Mouse (Mus musculus): ENCODE measurements around the gene Rbp1. TPM values are rescaled to one million over a fixed set of nuclear protein-coding genes. Genes with fewer than 3 reads are reported as not detected.

Rbp1 gene
- polyA plus RNA-seq, 1 experiment, result 3.4 TPM

DNA sequence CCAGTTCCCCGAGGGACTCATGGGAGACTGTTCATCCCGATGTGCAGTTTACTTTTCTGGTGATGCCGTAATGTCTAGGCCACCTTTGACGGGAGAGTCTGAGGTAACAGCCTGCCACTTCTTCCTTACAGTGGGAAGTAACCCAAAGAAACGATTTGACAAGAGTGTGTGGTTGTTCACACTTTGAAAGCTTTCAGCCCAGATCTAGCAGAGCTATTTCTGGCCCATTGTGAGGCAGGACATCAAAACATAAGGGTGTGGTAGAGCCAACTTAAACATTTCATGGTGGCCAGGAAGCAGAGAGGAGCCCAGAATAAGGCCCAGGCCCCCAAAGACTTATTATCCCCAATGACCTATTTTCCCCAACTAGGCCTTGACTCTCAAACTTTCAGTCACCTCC is 21.1 kb upstream of the Rbp1 start:
- TF ChIP-seq CTCF (IDR thresholded peaks at IDR 0.05; ENCODE audit: borderline replicate concordance, control insufficient read depth, extremely low read depth, insufficient read depth, low read length, poor library complexity) (no peak), POLR2A (IDR thresholded peaks at IDR 0.05; ENCODE audit: control insufficient read depth, extremely low read depth, insufficient read depth, low read length, poor library complexity) (no peak)
- 91% methylated on average over 5 of the region's 5 CpGs for WGBS
- no peaks in the 10 kb centered on the region for H3K4me1 ChIP-seq (replicated peaks; ENCODE audit: control insufficient read depth, insufficient read depth, low read length)
- H3K27me3 ChIP-seq (ENCODE audit: control insufficient read depth, insufficient read depth, low read length), result no peaks in the 10 kb centered on the region
- H3K36me3 ChIP-seq (ENCODE audit: control insufficient read depth, insufficient read depth, low read length), result no peaks in the 10 kb centered on the region
- no peak for DNase-seq
- no peak overlapping the region for H3K27ac ChIP-seq (ENCODE audit: control insufficient read depth, insufficient read depth, low read length)
- H3K4me3 ChIP-seq (ENCODE audit: control insufficient read depth, insufficient read depth, low read length), result no peak overlapping the region

DNA sequence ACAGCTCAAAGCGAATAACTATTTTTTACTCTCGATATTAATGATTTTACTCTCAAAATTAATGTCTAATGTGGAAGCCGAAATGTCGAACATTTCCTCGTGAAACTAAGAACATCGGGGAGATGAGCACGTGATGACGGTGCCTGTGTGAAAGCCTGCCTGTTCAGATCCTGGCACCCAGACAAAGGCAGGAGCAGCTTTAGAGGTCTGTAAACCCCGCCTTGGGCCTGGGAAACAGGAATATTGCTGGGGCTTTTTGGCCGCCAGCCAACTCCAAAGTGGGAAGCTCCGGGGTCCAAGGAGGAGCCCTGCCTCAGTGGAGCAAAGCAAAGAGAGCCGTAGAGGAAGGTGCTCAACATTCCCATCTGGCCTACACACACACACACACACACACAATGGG is 15.0 kb upstream of the Rbp1 start:
- H3K4me3 ChIP-seq (ENCODE audit: control insufficient read depth, insufficient read depth, low read length), result no peak overlapping the region
- TF ChIP-seq POLR2A (IDR thresholded peaks at IDR 0.05; ENCODE audit: control insufficient read depth, extremely low read depth, insufficient read depth, low read length, poor library complexity), result no peak
- no peak for TF ChIP-seq CTCF (IDR thresholded peaks at IDR 0.05; ENCODE audit: borderline replicate concordance, control insufficient read depth, extremely low read depth, insufficient read depth, low read length, poor library complexity)
- DNase-seq, result no peak
- H3K4me1 ChIP-seq (replicated peaks; ENCODE audit: control insufficient read depth, insufficient read depth, low read length), result no peaks in the 10 kb centered on the region
- H3K27ac ChIP-seq (ENCODE audit: control insufficient read depth, insufficient read depth, low read length), result no peak overlapping the region
- no peaks in the 10 kb centered on the region for H3K36me3 ChIP-seq (ENCODE audit: control insufficient read depth, insufficient read depth, low read length)
- 96% methylated on average over 12 of the region's 12 CpGs for WGBS
- H3K27me3 ChIP-seq (ENCODE audit: control insufficient read depth, insufficient read depth, low read length), result no peaks in the 10 kb centered on the region

DNA sequence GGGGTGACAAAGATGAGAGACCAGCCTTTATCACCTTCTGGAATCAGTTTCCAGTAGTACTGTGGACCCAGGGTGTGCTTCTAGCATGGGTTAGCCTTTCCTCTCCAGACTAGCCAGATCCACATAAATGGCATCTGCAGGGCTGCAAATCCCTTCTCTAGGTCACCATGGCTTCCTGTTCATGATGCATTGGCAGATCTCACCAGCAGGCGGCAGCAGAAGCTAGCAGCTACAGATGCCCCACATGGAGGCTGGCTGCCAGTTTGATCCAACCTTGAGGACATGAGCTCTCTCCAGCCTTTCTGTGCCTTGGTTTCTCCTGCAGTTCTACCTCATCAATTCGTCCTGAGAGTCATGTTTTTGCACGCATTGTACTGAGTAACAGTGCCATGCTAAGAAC is 13.6 kb upstream of the Rbp1 start:
- Histone ChIP-seq H3K4me1 (replicated peaks; ENCODE audit: control insufficient read depth, insufficient read depth, low read length) (no peaks in the 10 kb centered on the region), H3K27ac (ENCODE audit: control insufficient read depth, insufficient read depth, low read length) (no peak overlapping the region), H3K4me3 (ENCODE audit: control insufficient read depth, insufficient read depth, low read length) (no peak overlapping the region), H3K27me3 (ENCODE audit: control insufficient read depth, insufficient read depth, low read length) (no peaks in the 10 kb centered on the region), H3K36me3 (ENCODE audit: control insufficient read depth, insufficient read depth, low read length) (no peaks in the 10 kb centered on the region)
- TF ChIP-seq CTCF (IDR thresholded peaks at IDR 0.05; ENCODE audit: borderline replicate concordance, control insufficient read depth, extremely low read depth, insufficient read depth, low read length, poor library complexity), result peak; percentile 66; the same call in 1 of the 2 replicates
- TF ChIP-seq POLR2A (IDR thresholded peaks at IDR 0.05; ENCODE audit: control insufficient read depth, extremely low read depth, insufficient read depth, low read length, poor library complexity), result no peak
- peak; percentile 60 for DNase-seq
- 61% methylated on average over 3 of the region's 3 CpGs for WGBS

DNA sequence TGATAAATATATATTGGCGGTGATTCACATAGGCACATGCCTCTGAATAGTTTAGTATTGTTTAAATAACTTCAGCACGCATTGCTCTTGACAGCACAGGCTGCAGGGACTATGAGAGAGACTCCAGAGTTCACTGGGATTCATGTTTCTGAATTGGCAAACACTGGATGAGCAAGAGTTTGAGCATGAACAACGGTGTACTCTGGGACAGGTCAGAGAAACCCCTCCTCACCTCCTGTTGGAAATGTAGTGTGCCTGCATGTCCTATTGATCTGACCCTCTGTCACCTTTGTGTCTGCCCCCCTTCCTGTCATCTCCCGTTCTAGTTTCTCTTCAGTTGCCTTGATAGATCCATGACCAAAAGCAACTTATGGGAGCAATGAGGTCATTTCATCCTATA is 7.3 kb upstream of the Rbp1 start:
- H3K36me3 ChIP-seq (ENCODE audit: control insufficient read depth, insufficient read depth, low read length), result no peaks in the 10 kb centered on the region
- no peak overlapping the region for H3K27ac ChIP-seq (ENCODE audit: control insufficient read depth, insufficient read depth, low read length)
- no peaks in the 10 kb centered on the region for H3K4me1 ChIP-seq (replicated peaks; ENCODE audit: control insufficient read depth, insufficient read depth, low read length)
- H3K4me3 ChIP-seq (ENCODE audit: control insufficient read depth, insufficient read depth, low read length), result no peak overlapping the region
- TF ChIP-seq CTCF (IDR thresholded peaks at IDR 0.05; ENCODE audit: borderline replicate concordance, control insufficient read depth, extremely low read depth, insufficient read depth, low read length, poor library complexity), result no peak
- TF ChIP-seq POLR2A (IDR thresholded peaks at IDR 0.05; ENCODE audit: control insufficient read depth, extremely low read depth, insufficient read depth, low read length, poor library complexity), result no peak
- WGBS, result 92% methylated on average over 4 of the region's 4 CpGs
- H3K27me3 ChIP-seq (ENCODE audit: control insufficient read depth, insufficient read depth, low read length), result no peaks in the 10 kb centered on the region
- DNase-seq, result no peak

DNA sequence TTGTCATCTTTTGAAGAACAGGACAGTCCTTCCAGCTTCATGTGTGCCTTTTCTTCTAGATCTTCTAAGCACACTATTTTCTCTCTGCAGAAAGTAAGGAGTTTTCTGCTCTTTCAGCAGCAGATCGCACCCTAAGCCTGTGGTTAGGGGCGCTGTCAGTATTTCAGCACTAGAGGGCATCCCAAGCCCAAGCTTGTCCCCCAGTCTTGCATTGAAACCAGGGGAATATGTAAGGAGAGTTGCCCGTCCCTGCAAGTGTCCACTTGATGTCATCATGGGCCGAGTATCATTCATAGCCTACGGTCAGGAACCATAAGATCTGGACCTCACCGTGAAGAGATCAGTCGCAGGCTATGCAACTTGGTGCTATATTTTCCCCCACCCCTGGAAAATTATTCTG is 4.8 kb upstream of the Rbp1 start:
- TF ChIP-seq POLR2A (IDR thresholded peaks at IDR 0.05; ENCODE audit: control insufficient read depth, extremely low read depth, insufficient read depth, low read length, poor library complexity) (no peak), CTCF (IDR thresholded peaks at IDR 0.05; ENCODE audit: borderline replicate concordance, control insufficient read depth, extremely low read depth, insufficient read depth, low read length, poor library complexity) (no peak)
- no peak for DNase-seq
- Histone ChIP-seq H3K4me3 (ENCODE audit: control insufficient read depth, insufficient read depth, low read length) (no peak overlapping the region), H3K27me3 (ENCODE audit: control insufficient read depth, insufficient read depth, low read length) (no peaks in the 10 kb centered on the region), H3K36me3 (ENCODE audit: control insufficient read depth, insufficient read depth, low read length) (no peaks in the 10 kb centered on the region), H3K27ac (ENCODE audit: control insufficient read depth, insufficient read depth, low read length) (no peak overlapping the region), H3K4me1 (replicated peaks; ENCODE audit: control insufficient read depth, insufficient read depth, low read length) (no peaks in the 10 kb centered on the region)
- 72% methylated on average over 7 of the region's 7 CpGs for WGBS

DNA sequence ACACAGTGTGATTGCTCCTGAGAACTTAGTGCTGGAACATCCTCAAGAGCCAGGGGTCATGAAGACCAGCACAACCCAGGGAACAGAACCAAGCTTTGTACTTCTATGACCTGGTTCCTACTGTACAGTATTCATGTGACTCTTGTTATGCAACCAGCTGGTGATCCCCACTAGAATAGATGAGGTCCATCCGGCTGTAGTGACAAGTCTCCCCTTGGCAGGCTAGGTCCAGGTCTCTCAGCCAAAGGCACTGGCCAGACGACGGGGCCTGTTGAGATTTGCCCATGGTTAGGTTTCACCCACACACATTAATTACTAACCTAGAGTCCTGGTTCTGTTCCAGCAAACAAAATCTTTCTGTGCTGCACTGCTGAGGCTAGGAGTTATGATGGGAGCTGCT is 4.4 kb upstream of the Rbp1 start:
- 92% methylated on average over 3 of the region's 3 CpGs for WGBS
- no peak for TF ChIP-seq CTCF (IDR thresholded peaks at IDR 0.05; ENCODE audit: borderline replicate concordance, control insufficient read depth, extremely low read depth, insufficient read depth, low read length, poor library complexity)
- no peak for TF ChIP-seq POLR2A (IDR thresholded peaks at IDR 0.05; ENCODE audit: control insufficient read depth, extremely low read depth, insufficient read depth, low read length, poor library complexity)
- Histone ChIP-seq H3K27ac (ENCODE audit: control insufficient read depth, insufficient read depth, low read length) (no peak overlapping the region), H3K4me3 (ENCODE audit: control insufficient read depth, insufficient read depth, low read length) (no peak overlapping the region), H3K4me1 (replicated peaks; ENCODE audit: control insufficient read depth, insufficient read depth, low read length) (no peaks in the 10 kb centered on the region), H3K36me3 (ENCODE audit: control insufficient read depth, insufficient read depth, low read length) (no peaks in the 10 kb centered on the region), H3K27me3 (ENCODE audit: control insufficient read depth, insufficient read depth, low read length) (no peaks in the 10 kb centered on the region)
- DNase-seq, result no peak

DNA sequence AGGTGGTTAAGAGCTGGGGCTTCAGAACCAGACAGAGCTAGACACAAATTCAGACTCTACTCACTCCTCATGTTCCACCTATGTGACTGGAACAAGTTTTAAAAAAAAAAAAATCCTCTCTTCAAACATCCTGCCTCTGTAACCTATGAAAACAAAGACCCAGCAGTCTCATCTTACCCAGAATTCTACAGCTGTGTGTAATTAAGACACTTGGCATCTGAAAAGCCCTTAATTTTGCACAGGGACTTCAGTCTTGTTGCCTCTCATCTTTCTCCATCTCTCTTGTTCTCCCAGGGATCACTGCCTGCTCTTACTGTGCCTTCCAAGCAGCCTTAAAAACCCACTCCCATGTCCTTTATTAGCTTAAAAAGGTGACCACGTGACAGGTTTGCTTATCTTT is 2.1 kb upstream of the Rbp1 start:
- H3K4me3 ChIP-seq (ENCODE audit: control insufficient read depth, insufficient read depth, low read length), result no peak overlapping the region
- no peak overlapping the region for H3K27ac ChIP-seq (ENCODE audit: control insufficient read depth, insufficient read depth, low read length)
- DNase-seq, result no peak
- no peaks in the 10 kb centered on the region; the same call in 1 of the 2 replicates for H3K4me1 ChIP-seq (replicated peaks; ENCODE audit: control insufficient read depth, insufficient read depth, low read length)
- peaks cover 3% of the 10 kb centered on the region; the same call in 1 of the 2 replicates for H3K27me3 ChIP-seq (ENCODE audit: control insufficient read depth, insufficient read depth, low read length)
- WGBS, result 49% methylated on average over 1 of the region's 1 CpGs
- H3K36me3 ChIP-seq (ENCODE audit: control insufficient read depth, insufficient read depth, low read length), result no peaks in the 10 kb centered on the region
- TF ChIP-seq POLR2A (IDR thresholded peaks at IDR 0.05; ENCODE audit: control insufficient read depth, extremely low read depth, insufficient read depth, low read length, poor library complexity), result no peak
- no peak for TF ChIP-seq CTCF (IDR thresholded peaks at IDR 0.05; ENCODE audit: borderline replicate concordance, control insufficient read depth, extremely low read depth, insufficient read depth, low read length, poor library complexity)

All from thymus, adult 2 months (tissue).